In the genomic region with DNA sequence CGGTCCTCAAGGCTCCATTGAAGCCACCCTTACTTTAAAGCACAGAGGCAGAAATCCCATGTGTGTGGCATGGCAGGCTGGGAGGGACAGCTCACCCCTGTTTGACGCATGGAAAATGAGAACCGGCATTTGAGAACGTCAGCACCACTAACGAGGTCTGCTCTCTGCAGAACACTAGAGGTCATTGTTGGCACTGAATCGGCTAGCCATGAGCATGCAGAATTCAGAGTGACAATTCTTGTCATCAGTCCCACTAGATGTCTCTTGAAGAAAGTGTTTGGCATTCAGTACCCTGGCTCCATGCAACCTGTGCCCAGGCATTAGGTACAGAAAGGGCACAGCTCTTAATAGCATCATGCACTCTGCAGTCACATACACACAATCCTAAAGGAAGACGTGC, we compare ENCODE assay signal across 11 mouse cellular contexts.
DNase-seq lines count a peak whose midpoint lies in the region; ATAC-seq and TF ChIP-seq lines count a peak whose summit lies in the region.
"Had no signal": no experiment of that assay in that cellular context is flagged by ENCODE, and none has a peak within 500 bp of the region (broad histone marks: within the 10 kb centered on the region; RNA-seq: fewer than 3 reads in every experiment).

No protein-coding gene starts in this region.

- DNase-seq in kidney, adult 2 months: peak; percentile 27
- peak; percentile 51 for DNase-seq in brain, adult 2 months (ENCODE audit: low read depth, low spot score)
- no peak for DNase-seq in thymus, postnatal 25 days
- no peak for DNase-seq in testis, postnatal 14 days (ENCODE audit: low spot score)
- DNase-seq in spleen, postnatal 4 days (ENCODE audit: low spot score in 2 of 2): no peak

- H3K9ac ChIP-seq in kidney, embryonic 16.5 days (replicated peaks; ENCODE audit: low read length): no peak overlapping the region
- no peak overlapping the region for H3K9ac ChIP-seq in forebrain, embryonic 13.5 days
- H3K9ac ChIP-seq: embryonic facial prominence, embryonic 12.5 days; hindbrain, embryonic 15.5 days; limb, embryonic 12.5 days had no signal

- TF ChIP-seq POLR2A in kidney, adult 2 months (IDR thresholded peaks at IDR 0.05; ENCODE audit: low read depth, low read length): no peak

- no peaks in the 10 kb centered on the region for H3K27me3 ChIP-seq in kidney, adult 2 months (replicated peaks; ENCODE audit: control insufficient read depth, insufficient read depth, low read length)
- H3K27me3 ChIP-seq in kidney, embryonic 16.5 days (ENCODE audit: insufficient read depth, low read length): no peaks in the 10 kb centered on the region
- no peaks in the 10 kb centered on the region for H3K27me3 ChIP-seq in forebrain, embryonic 13.5 days
- H3K27me3 ChIP-seq: embryonic facial prominence, embryonic 12.5 days; hindbrain, embryonic 15.5 days; limb, embryonic 12.5 days had no signal

- no peak for ATAC-seq in kidney, embryonic 16.5 days (ENCODE audit: low FRiP score, low TSS enrichment)
- ATAC-seq in forebrain, embryonic 13.5 days: peak; percentile 50; the same call in 1 of the 2 replicates
- 0 out of 2 replicates have a peak, but pooled peaks have one; percentile 33 for ATAC-seq in megakaryocyte, adult 5-6 weeks (ENCODE audit: poor library complexity, severe bottlenecking)

- no peak overlapping the region for H3K27ac ChIP-seq in kidney, adult 2 months (ENCODE audit: insufficient read depth, low read depth, low read length)
- H3K27ac ChIP-seq in kidney, embryonic 16.5 days (ENCODE audit: low read length): no peak overlapping the region
- no peak overlapping the region for H3K27ac ChIP-seq in forebrain, embryonic 13.5 days
- H3K27ac ChIP-seq: embryonic facial prominence, embryonic 12.5 days; hindbrain, embryonic 15.5 days; limb, embryonic 12.5 days had no signal

- H3K4me3 ChIP-seq in kidney, adult 2 months (ENCODE audit: insufficient read depth, low read depth, low read length): no peak overlapping the region
- no peak overlapping the region for H3K4me3 ChIP-seq in kidney, embryonic 16.5 days (ENCODE audit: low read length)
- H3K4me3 ChIP-seq in forebrain, embryonic 13.5 days: no peak overlapping the region
- H3K4me3 ChIP-seq: embryonic facial prominence, embryonic 12.5 days; hindbrain, embryonic 15.5 days; limb, embryonic 12.5 days had no signal

- H3K4me2 ChIP-seq in kidney, embryonic 16.5 days (replicated peaks; ENCODE audit: low read depth, low read length): no peak overlapping the region
- H3K4me2 ChIP-seq in forebrain, embryonic 13.5 days: no peak overlapping the region
- H3K4me2 ChIP-seq: embryonic facial prominence, embryonic 12.5 days; hindbrain, embryonic 15.5 days; limb, embryonic 12.5 days had no signal

- H3K9me3 ChIP-seq in kidney, embryonic 16.5 days (ENCODE audit: low read length): no peaks in the 10 kb centered on the region
- H3K9me3 ChIP-seq in forebrain, embryonic 13.5 days (replicated peaks): peaks cover 3% of the 10 kb centered on the region; the same call in 1 of the 2 replicates
- H3K9me3 ChIP-seq: embryonic facial prominence, embryonic 12.5 days had no signal

- H3K36me3 ChIP-seq in kidney, adult 2 months (ENCODE audit: control insufficient read depth, insufficient read depth, low read length): no peaks in the 10 kb centered on the region
- no peaks in the 10 kb centered on the region for H3K36me3 ChIP-seq in kidney, embryonic 16.5 days (ENCODE audit: insufficient read depth, low read length)
- H3K36me3 ChIP-seq in forebrain, embryonic 13.5 days (ENCODE audit: poor library complexity, severe bottlenecking): no peaks in the 10 kb centered on the region
- H3K36me3 ChIP-seq: embryonic facial prominence, embryonic 12.5 days; hindbrain, embryonic 15.5 days; limb, embryonic 12.5 days had no signal

- peak; percentile 57 for TF ChIP-seq CTCF in kidney, adult 2 months (conservative IDR thresholded peaks at IDR 0.05; ENCODE audit: insufficient read depth, insufficient read length, low read depth, low read length)

- 21% methylated on average over 7 of the region's 7 CpGs for WGBS in kidney, adult 2 months
- 25% methylated on average over 7 of the region's 7 CpGs for WGBS in kidney, embryonic 16.5 days
- WGBS in forebrain, embryonic 13.5 days: 19% methylated on average over 7 of the region's 7 CpGs

- H3K4me1 ChIP-seq in kidney, adult 2 months (ENCODE audit: control insufficient read depth, insufficient read depth, low read length): no peaks in the 10 kb centered on the region
- H3K4me1 ChIP-seq in kidney, embryonic 16.5 days (ENCODE audit: insufficient read depth, low read length): no peaks in the 10 kb centered on the region
- H3K4me1 ChIP-seq in forebrain, embryonic 13.5 days: no peaks in the 10 kb centered on the region
- H3K4me1 ChIP-seq: hindbrain, embryonic 15.5 days; limb, embryonic 12.5 days had no signal

Comparison
In these comparisons a context has a peak if more than half of its experiments do, and no peak if none do; other contexts are left out.
1. DNase-seq: peak in kidney, adult 2 months (single experiment) and brain, adult 2 months (single experiment); none in thymus, postnatal 25 days (single experiment), testis, postnatal 14 days (single experiment) and spleen, postnatal 4 days (0 of 2).